Mouse (Mus musculus): ENCODE data around the gene Lce3e. TPM values are rescaled to one million over a fixed set of nuclear protein-coding genes. Genes with fewer than 3 reads are reported as not detected.

Lce3e gene
- not detected in 2 replicates for total RNA-seq (2012; rRNA removed)

- Histone ChIP-seq H3K4me3 (ENCODE audit: insufficient read depth in 1 of 2, low read depth in 1 of 2, low read length in 2 of 2, poor library complexity in 1 of 2, severe bottlenecking in 1 of 2) (no peak within 1 kb of the TSS), H3K4me1 (ENCODE audit: control insufficient read depth in 2 of 2, insufficient read depth in 2 of 2, low read length in 2 of 2, poor library complexity in 1 of 2) (no peaks in the 10 kb centered on the region), H3K9me3 (ENCODE audit: control insufficient read depth, insufficient read depth, low read depth, low read length) (no peaks in the 10 kb centered on the region), H3K9ac (ENCODE audit: insufficient read depth, low read depth, low read length, poor library complexity, severe bottlenecking) (no peak within 1 kb of the TSS), H3K36me3 (ENCODE audit: control insufficient read depth, insufficient read depth, low read length, poor library complexity, severe bottlenecking) (no peaks in the 10 kb centered on the region), H3K27ac (ENCODE audit: insufficient read depth, low read depth, low read length, poor library complexity, severe bottlenecking) (no peak within 1 kb of the TSS)
- DNase-seq (ENCODE audit: low read depth, low spot score), result no peak
- TF ChIP-seq ZNF384 (IDR thresholded peaks at IDR 0.05; ENCODE audit: low read depth, low read length) (no peak), HCFC1 (IDR thresholded peaks at IDR 0.05; ENCODE audit: borderline replicate concordance, insufficient read depth, low read length) (no peak), ZC3H11A (IDR thresholded peaks at IDR 0.05; ENCODE audit: borderline replicate concordance, low read depth, low read length) (no peak), MAFK (IDR thresholded peaks at IDR 0.05; ENCODE audit: insufficient read depth, low read depth, low read length) (no peak), CHD2 (IDR thresholded peaks at IDR 0.05; ENCODE audit: low read depth, low read length) (no peak)
- in situ Hi-C loops (cut with MboI; ENCODE audit: low sequenced_read_pairs in 2 of 2, unreplicated experiment in 2 of 2), result no loop called here
Measured at GRCm38 (mm10) chr3:92966761-92967160, at the start of gene Lce3e. Lce3e (plus strand) TSS chr3:92967061.

- H3K36me3 ChIP-seq (ENCODE audit: control insufficient read depth, insufficient read depth, low read length, poor library complexity, severe bottlenecking), result no peaks in the 10 kb centered on the region
- DNase-seq (ENCODE audit: low read depth, low spot score), result no peak
- no peak overlapping the region for H3K9ac ChIP-seq (ENCODE audit: insufficient read depth, low read depth, low read length, poor library complexity, severe bottlenecking)
- H3K4me1 ChIP-seq (ENCODE audit: control insufficient read depth in 2 of 2, insufficient read depth in 2 of 2, low read length in 2 of 2, poor library complexity in 1 of 2), result no peaks in the 10 kb centered on the region
- no peaks in the 10 kb centered on the region for H3K9me3 ChIP-seq (ENCODE audit: control insufficient read depth, insufficient read depth, low read depth, low read length)
- in situ Hi-C loops (cut with MboI; ENCODE audit: low sequenced_read_pairs in 2 of 2, unreplicated experiment in 2 of 2), result loop anchor here in 1 of 2 experiments (25.0 kb wide), 1 partner anchor 117 kb away; no protein-coding TSS in a partner anchor
- no peak overlapping the region for H3K27ac ChIP-seq (ENCODE audit: insufficient read depth, low read depth, low read length, poor library complexity, severe bottlenecking)
- no peak for TF ChIP-seq CHD2 (IDR thresholded peaks at IDR 0.05; ENCODE audit: low read depth, low read length)
- no peak for TF ChIP-seq ZNF384 (IDR thresholded peaks at IDR 0.05; ENCODE audit: low read depth, low read length)
- no peak for TF ChIP-seq HCFC1 (IDR thresholded peaks at IDR 0.05; ENCODE audit: borderline replicate concordance, insufficient read depth, low read length)
- no peak for TF ChIP-seq MAFK (IDR thresholded peaks at IDR 0.05; ENCODE audit: insufficient read depth, low read depth, low read length)
- TF ChIP-seq ZC3H11A (IDR thresholded peaks at IDR 0.05; ENCODE audit: borderline replicate concordance, low read depth, low read length), result no peak
- H3K4me3 ChIP-seq (ENCODE audit: insufficient read depth in 1 of 2, low read depth in 1 of 2, low read length in 2 of 2, poor library complexity in 1 of 2, severe bottlenecking in 1 of 2), result no peak overlapping the region
Measured at GRCm38 (mm10) chr3:92920364-92920763, 46.5 kb upstream of the Lce3e start.

- DNase-seq (ENCODE audit: low read depth, low spot score), result no peak
- no peak within 1 kb of the TSS for H3K27ac ChIP-seq (ENCODE audit: insufficient read depth, low read depth, low read length, poor library complexity, severe bottlenecking)
- H3K4me1 ChIP-seq (ENCODE audit: control insufficient read depth in 2 of 2, insufficient read depth in 2 of 2, low read length in 2 of 2, poor library complexity in 1 of 2), result no peaks in the 10 kb centered on the region
- H3K9me3 ChIP-seq (ENCODE audit: control insufficient read depth, insufficient read depth, low read depth, low read length), result no peaks in the 10 kb centered on the region
- H3K9ac ChIP-seq (ENCODE audit: insufficient read depth, low read depth, low read length, poor library complexity, severe bottlenecking), result no peak within 1 kb of the TSS
- H3K4me3 ChIP-seq (ENCODE audit: insufficient read depth in 1 of 2, low read depth in 1 of 2, low read length in 2 of 2, poor library complexity in 1 of 2, severe bottlenecking in 1 of 2), result no peak within 1 kb of the TSS
- TF ChIP-seq HCFC1 (IDR thresholded peaks at IDR 0.05; ENCODE audit: borderline replicate concordance, insufficient read depth, low read length), result no peak
- no peak for TF ChIP-seq MAFK (IDR thresholded peaks at IDR 0.05; ENCODE audit: insufficient read depth, low read depth, low read length)
- no peak for TF ChIP-seq ZNF384 (IDR thresholded peaks at IDR 0.05; ENCODE audit: low read depth, low read length)
- TF ChIP-seq CHD2 (IDR thresholded peaks at IDR 0.05; ENCODE audit: low read depth, low read length), result no peak
- no peak for TF ChIP-seq ZC3H11A (IDR thresholded peaks at IDR 0.05; ENCODE audit: borderline replicate concordance, low read depth, low read length)
- no peaks in the 10 kb centered on the region for H3K36me3 ChIP-seq (ENCODE audit: control insufficient read depth, insufficient read depth, low read length, poor library complexity, severe bottlenecking)
- in situ Hi-C loops (cut with MboI; ENCODE audit: low sequenced_read_pairs in 2 of 2, unreplicated experiment in 2 of 2), result no loop called here
Measured at GRCm38 (mm10) chr3:92926130-92926529, 40.7 kb upstream of the Lce3e start, which contains the start of gene Lce3a. Lce3a (minus strand) TSS chr3:92926230.

- Histone ChIP-seq H3K9me3 (ENCODE audit: control insufficient read depth, insufficient read depth, low read depth, low read length) (no peaks in the 10 kb centered on the region), H3K27ac (ENCODE audit: insufficient read depth, low read depth, low read length, poor library complexity, severe bottlenecking) (no peak within 1 kb of the TSS), H3K36me3 (ENCODE audit: control insufficient read depth, insufficient read depth, low read length, poor library complexity, severe bottlenecking) (no peaks in the 10 kb centered on the region), H3K4me3 (ENCODE audit: insufficient read depth in 1 of 2, low read depth in 1 of 2, low read length in 2 of 2, poor library complexity in 1 of 2, severe bottlenecking in 1 of 2) (no peak within 1 kb of the TSS), H3K4me1 (ENCODE audit: control insufficient read depth in 2 of 2, insufficient read depth in 2 of 2, low read length in 2 of 2, poor library complexity in 1 of 2) (no peaks in the 10 kb centered on the region), H3K9ac (ENCODE audit: insufficient read depth, low read depth, low read length, poor library complexity, severe bottlenecking) (no peak within 1 kb of the TSS)
- in situ Hi-C loops (cut with MboI; ENCODE audit: low sequenced_read_pairs in 2 of 2, unreplicated experiment in 2 of 2), result no loop called here
- no peak for DNase-seq (ENCODE audit: low read depth, low spot score)
- TF ChIP-seq CHD2 (IDR thresholded peaks at IDR 0.05; ENCODE audit: low read depth, low read length) (no peak), ZNF384 (IDR thresholded peaks at IDR 0.05; ENCODE audit: low read depth, low read length) (no peak), ZC3H11A (IDR thresholded peaks at IDR 0.05; ENCODE audit: borderline replicate concordance, low read depth, low read length) (no peak), HCFC1 (IDR thresholded peaks at IDR 0.05; ENCODE audit: borderline replicate concordance, insufficient read depth, low read length) (no peak), MAFK (IDR thresholded peaks at IDR 0.05; ENCODE audit: insufficient read depth, low read depth, low read length) (no peak)
Measured at GRCm38 (mm10) chr3:92932679-92933078, 34.2 kb upstream of the Lce3e start, which contains the start of gene Lce3b. Lce3b (plus strand) TSS chr3:92932979.

Measured in ES-E14 (cell line).